Mouse (Mus musculus) lung, adult 2 months (tissue): ENCODE data around the gene Rasl2-9. TPM values are rescaled to one million over a fixed set of nuclear protein-coding genes. Genes with fewer than 3 reads are reported as not detected.
"Not testable (repeated sequence)": the region's sequence is repeated elsewhere in the genome, so short reads cannot be mapped to it uniquely, and the experiment has no call there.

Experiments used
- DNase-seq: peaks from one replicate; pipeline ENCODE4 v3.0.0; 2022
- H3K4me1 ChIP-seq: fragments of 200-500 bp; 2 replicates; pipeline ENCODE4 v1.6.1; 2011; ENCODE audit warnings: low read length; ENCODE audit not compliant: control insufficient read depth, insufficient read depth
- H3K4me3 ChIP-seq: fragments of 200-500 bp; replicated peaks from 2 replicates; pipeline ENCODE3; 2011; ENCODE audit warnings: low read depth, mild to moderate bottlenecking, control low read depth, low read length; ENCODE audit errors: extremely low read depth
- CTCF ChIP-seq: fragments of 200-500 bp; IDR thresholded peaks from 2 replicates; pipeline ENCODE4 v1.5.1; 2011; ENCODE audit warnings: mild to moderate bottlenecking, low read length, control low read depth; ENCODE audit not compliant: insufficient read depth
- POLR2A ChIP-seq: fragments of 200-500 bp; IDR thresholded peaks from 2 replicates; pipeline ENCODE4 v1.6.1; 2011; ENCODE audit warnings: low read depth, mild to moderate bottlenecking, control low read depth, low read length, borderline replicate concordance; ENCODE audit errors: extremely low read depth
- WGBS: fragments of 180-500 bp; shearing (Covaris S2); methylation state at CpG from one replicate; pipeline ENCODE4 v1.1.7; 2018; 5-methylcytosine and 5-hydroxymethylcytosine counted together
- polyA plus RNA-seq: library from polyadenylated mRNA; depleted of rRNA; stranded (reverse); fragments of >200 nt; gene quantifications from 2 replicates; pipeline ENCODE4 v1.2.3, GENCODE M21; 2012; rRNA removed

Gene Rasl2-9
- 0.24 TPM in 1 of 2 replicates, not detected in the other for polyA plus RNA-seq

DNA sequence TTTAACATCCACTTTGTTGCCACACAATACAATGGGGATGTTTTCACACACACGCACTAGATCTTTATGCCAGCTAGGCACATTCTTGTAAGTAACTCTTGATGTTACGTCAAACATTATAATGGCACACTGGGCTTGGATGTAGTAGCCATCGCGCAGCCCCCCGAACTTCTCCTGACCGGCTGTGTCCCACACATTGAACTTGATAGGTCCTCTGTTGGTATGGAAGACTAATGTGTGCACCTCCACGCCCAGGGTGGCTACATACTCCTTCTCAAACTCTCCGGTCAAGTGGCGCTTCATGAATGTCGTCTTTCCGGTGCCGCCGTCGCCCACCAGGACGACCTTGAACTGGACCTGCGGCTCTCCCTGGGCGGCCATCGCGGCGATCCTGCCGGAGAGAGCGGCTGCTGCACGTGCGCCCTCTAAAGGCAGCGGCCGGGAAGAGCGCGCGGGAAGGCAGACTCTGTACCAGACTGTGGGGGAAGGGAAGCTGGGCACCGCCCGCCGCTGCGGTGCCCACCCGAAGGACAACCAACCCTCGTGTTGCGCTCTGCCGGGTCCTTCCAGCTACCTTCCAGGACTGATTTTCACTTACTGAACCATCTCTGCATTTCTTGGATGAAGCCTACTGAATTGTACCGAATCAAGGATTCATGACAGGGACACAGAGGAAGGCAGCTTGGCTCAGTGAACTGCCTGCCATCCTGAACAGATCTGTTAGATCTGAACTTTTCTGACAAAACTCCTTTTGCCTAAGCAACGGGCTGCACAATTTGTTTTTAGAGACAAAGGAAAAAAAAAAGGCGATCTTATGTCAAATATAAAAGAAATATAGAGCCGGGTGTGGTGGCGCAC lies at the start of gene Rasl2-9:
TSS of gene Rasl2-9 (minus strand) at position 402 of the 858 bp plus-strand sequence.
- 13% methylated on average over 42 of the region's 42 CpGs for WGBS
- peak within 1 kb of the TSS; percentile 48 for H3K4me3 ChIP-seq
- DNase-seq, result peak; percentile 71
- no peak for TF ChIP-seq POLR2A
- no peak for TF ChIP-seq CTCF
- H3K4me1 ChIP-seq, result no peaks in the 10 kb centered on the region

DNA sequence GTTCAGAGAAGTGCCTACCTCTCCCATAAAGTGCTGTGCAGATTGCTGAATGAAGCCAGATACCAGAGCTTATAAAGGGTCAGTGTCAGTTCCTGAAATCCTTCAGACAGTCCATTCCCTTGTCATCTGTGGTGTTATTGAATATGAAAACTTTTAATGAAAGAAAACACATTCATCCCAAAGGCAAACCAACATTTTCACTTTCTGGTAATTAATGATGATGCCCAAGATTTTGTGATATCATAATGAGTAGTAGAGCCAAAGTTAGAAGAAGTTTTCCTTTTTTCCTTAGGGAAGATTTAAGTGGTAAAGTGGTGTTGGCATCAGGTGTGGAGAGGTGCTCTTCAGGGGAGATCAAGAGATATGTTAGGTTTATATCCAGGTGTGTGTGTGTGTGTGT lies 23.8 kb upstream of the Rasl2-9 start, which contains the start of gene Vmn1r55:
TSS of gene Vmn1r55 (minus strand) at position 101 of the 400 bp plus-strand sequence.
- not testable (repeated sequence) for H3K4me1 ChIP-seq, DNase-seq, H3K4me3 ChIP-seq

- Histone ChIP-seq H3K4me3 (no peak overlapping the region), H3K4me1 (no peaks in the 10 kb centered on the region)
- 81% methylated on average over 8 of the region's 8 CpGs for WGBS
- no peak for TF ChIP-seq CTCF
- no peak for DNase-seq
These were observed 672 bp downstream of the Rasl2-9 start for GRCm38 (mm10) chr7:5125078-5125477.

GRCm38 (mm10) chr7:5116850-5117249 lies 8.9 kb downstream of the Rasl2-9 start, which contains the start of gene Rfpl4:
Gene Rfpl4, minus strand, starts transcription at chr7:5116950.
- WGBS, result 88% methylated on average over 3 of the region's 3 CpGs
- Histone ChIP-seq H3K4me1 (no peaks in the 10 kb centered on the region), H3K4me3 (no peak within 1 kb of the TSS)
- no peak for DNase-seq
- TF ChIP-seq POLR2A, result no peak
- TF ChIP-seq CTCF, result no peak

DNA sequence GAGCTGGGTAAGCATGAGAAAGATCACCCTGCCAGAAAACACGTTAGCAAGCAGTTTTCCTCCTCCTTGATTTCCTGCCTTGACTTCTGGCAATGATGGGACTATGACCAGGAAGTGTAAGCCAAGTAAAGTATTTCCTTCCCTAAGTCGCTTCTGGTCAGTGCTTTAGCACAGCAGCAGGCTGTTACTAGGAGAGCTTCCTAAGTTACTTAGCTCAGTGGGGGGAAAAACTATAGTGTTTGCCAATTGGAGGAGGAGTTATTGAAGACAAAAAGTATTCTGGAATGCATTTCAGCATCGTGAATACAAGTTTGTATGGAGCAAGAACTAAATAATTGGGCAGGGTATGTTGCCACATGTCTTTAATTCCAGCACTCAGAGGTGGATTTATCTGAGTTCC lies 13.0 kb downstream of the Rasl2-9 start:
- no peak for DNase-seq
- whole genome bisulfite sequencing, result 18% methylated on average over 3 of the region's 3 CpGs
- Histone ChIP-seq H3K4me1 (no peaks in the 10 kb centered on the region), H3K4me3 (no peak overlapping the region)
- TF ChIP-seq CTCF (no peak), POLR2A (no peak)

GRCm38 (mm10) chr7:5109301-5109700 lies 16.4 kb downstream of the Rasl2-9 start:
- no peak overlapping the region for H3K4me3 ChIP-seq
- TF ChIP-seq CTCF (no peak), POLR2A (no peak)
- DNase-seq, result no peak
- 84% methylated on average over 8 of the region's 8 CpGs for WGBS
- H3K4me1 ChIP-seq, result no peaks in the 10 kb centered on the region

GRCm38 (mm10) chr7:5108272-5108671 lies 17.5 kb downstream of the Rasl2-9 start:
- no peak for DNase-seq
- Histone ChIP-seq H3K4me1 (no peaks in the 10 kb centered on the region), H3K4me3 (no peak overlapping the region)
- WGBS, result 60% methylated on average over 4 of the region's 4 CpGs
- TF ChIP-seq POLR2A (no peak), CTCF (no peak)

- no peak for DNase-seq
- WGBS, result 84% methylated on average over 2 of the region's 2 CpGs
- no peak overlapping the region for H3K4me3 ChIP-seq
- TF ChIP-seq CTCF (no peak), POLR2A (no peak)
- H3K4me1 ChIP-seq, result no peaks in the 10 kb centered on the region
These were observed 23.2 kb downstream of the Rasl2-9 start for GRCm38 (mm10) chr7:5102564-5102963.

DNA sequence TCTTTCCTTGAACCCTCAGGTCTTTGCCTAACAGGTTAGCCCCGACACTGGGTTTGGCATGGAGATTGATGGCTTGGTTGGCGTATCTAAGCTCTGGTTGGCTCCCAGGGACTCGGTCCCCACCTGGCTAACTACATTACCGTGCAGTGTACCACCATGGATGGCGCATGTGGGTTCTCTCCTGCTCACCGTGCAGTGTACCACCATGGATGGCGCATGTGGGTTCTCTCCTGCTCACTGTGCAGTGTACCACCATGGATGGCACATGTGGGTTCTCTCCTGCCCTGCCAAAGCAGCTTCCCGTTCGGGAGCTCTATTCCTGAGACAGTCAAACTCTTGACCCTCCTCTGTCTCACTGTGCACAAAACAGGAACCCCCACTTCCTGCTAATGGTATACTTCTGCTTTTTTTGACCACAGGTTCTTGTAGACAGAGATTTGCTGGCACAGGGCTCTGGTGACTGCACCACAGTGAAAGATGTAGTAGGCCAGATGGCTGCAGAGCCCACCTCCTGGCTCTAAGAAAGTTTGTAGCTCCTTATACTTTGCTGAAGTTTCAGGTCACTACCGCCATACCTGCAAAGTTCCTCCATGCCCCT lies 24.6 kb downstream of the Rasl2-9 start:
- no peak overlapping the region for H3K4me3 ChIP-seq
- H3K4me1 ChIP-seq, result no peaks in the 10 kb centered on the region
- WGBS, result 67% methylated on average over 10 of the region's 10 CpGs
- no peak for TF ChIP-seq POLR2A
- TF ChIP-seq CTCF, result no peak
- no peak for DNase-seq

GRCm38 (mm10) chr7:5099796-5100195 lies 26.0 kb downstream of the Rasl2-9 start:
- Histone ChIP-seq H3K4me1 (no peaks in the 10 kb centered on the region), H3K4me3 (no peak overlapping the region)
- TF ChIP-seq CTCF (no peak), POLR2A (no peak)
- DNase-seq, result no peak
- 76% methylated on average over 3 of the region's 3 CpGs for WGBS
